Mouse (Mus musculus) heart, embryonic 10.5 days (tissue): ENCODE results near the gene Adck2. TPM values are rescaled to one million over a fixed set of nuclear protein-coding genes. Genes with fewer than 3 reads are reported as not detected.

ENCODE experiments used
- DNase-seq: peaks from one replicate; pipeline ENCODE4 v3.0.0-alpha.2; 2017; ENCODE audit warnings: low spot score
- H3K27ac ChIP-seq: fragments of 300-500 bp; sonication (generic); 2 replicates; pipeline ENCODE4 v1.5.1; 2016; ENCODE audit warnings: mild to moderate bottlenecking
- H3K27me3 ChIP-seq: fragments of 300-500 bp; sonication (generic); 2 replicates; pipeline ENCODE4 v1.6.1; 2016; ENCODE audit warnings: mild to moderate bottlenecking; ENCODE audit not compliant: poor library complexity, insufficient read depth, severe bottlenecking
- H3K36me3 ChIP-seq: fragments of 300-500 bp; sonication (generic); 2 replicates; pipeline ENCODE4 v1.6.1; 2016; ENCODE audit warnings: mild to moderate bottlenecking, moderate library complexity
- H3K4me1 ChIP-seq: fragments of 300-500 bp; sonication (generic); 2 replicates; pipeline ENCODE4 v1.6.1; 2016; ENCODE audit warnings: mild to moderate bottlenecking
- H3K4me3 ChIP-seq: fragments of 300-500 bp; sonication (generic); 2 replicates; pipeline ENCODE4 v1.5.1; 2016; ENCODE audit warnings: mild to moderate bottlenecking, moderate library complexity
- H3K9me3 ChIP-seq: fragments of 300-500 bp; sonication (generic); 2 replicates; pipeline ENCODE4 v1.6.1; 2016; ENCODE audit warnings: mild to moderate bottlenecking, moderate library complexity
- WGBS: fragments of 180-500 bp; shearing (Covaris S2); methylation state at CpG from one replicate; pipeline ENCODE4 v1.1.7; 2016; 5-methylcytosine and 5-hydroxymethylcytosine counted together
- polyA plus RNA-seq: library from polyadenylated mRNA; unstranded; fragments of >200 nt; fragmentation: Nextera tagmentation; extraction: Ambion mirVana; gene quantifications from 2 replicates; pipeline ENCODE4 v1.2.1, GENCODE M21; 2016

The Adck2 gene
- polyA plus RNA-seq, 1 experiment from 2014 or later: 16.5 TPM

- WGBS: 69% methylated on average over 3 of the region's 3 CpGs
Measured at GRCm38 (mm10) chr6:39570426-39570825, 3.2 kb upstream of the Adck2 start.

GRCm38 (mm10) chr6:39574555-39574869 is 839 bp downstream of the Adck2 start:
- Histone ChIP-seq H3K4me1 (peaks cover 15% of the 10 kb centered on the region), H3K27me3 (no peaks in the 10 kb centered on the region), H3K36me3 (peaks cover 6% of the 10 kb centered on the region; the same call in 1 of the 2 replicates), H3K4me3 (peak overlapping the region; percentile 92), H3K9me3 (no peaks in the 10 kb centered on the region), H3K27ac (peak overlapping the region; percentile 92)
- 21% methylated on average over 10 of the region's 10 CpGs for WGBS
- no peak for DNase-seq

More at GRCm38 (mm10) chr6:39570426-39570825, 3.2 kb upstream of the Adck2 start:
- H3K4me3 ChIP-seq: no peak overlapping the region
- no peak for DNase-seq
- H3K36me3 ChIP-seq: no peaks in the 10 kb centered on the region
- H3K27ac ChIP-seq: no peak overlapping the region
- H3K9me3 ChIP-seq: no peaks in the 10 kb centered on the region
- no peaks in the 10 kb centered on the region for H3K27me3 ChIP-seq
- peaks cover 15% of the 10 kb centered on the region for H3K4me1 ChIP-seq

DNA sequence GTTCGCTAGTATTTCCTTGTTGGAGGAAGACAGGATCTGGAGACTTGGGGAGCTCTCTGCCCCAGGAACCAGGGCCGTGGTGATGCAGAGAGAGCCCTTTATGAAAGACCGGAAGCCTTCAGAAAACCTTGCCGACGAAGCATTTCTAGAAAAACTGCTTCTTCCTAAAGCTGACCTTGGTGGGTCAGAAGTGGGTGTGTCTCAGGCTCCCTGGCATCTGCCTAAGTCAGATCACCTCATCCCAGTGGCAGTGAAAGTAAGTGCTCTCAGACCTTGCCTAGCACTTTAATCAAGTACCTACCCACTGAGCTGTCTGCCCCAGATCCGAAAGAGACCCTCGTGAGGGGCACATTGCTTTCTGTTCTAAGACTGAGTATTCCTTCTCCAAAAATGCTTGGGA is 1.3 kb downstream of the Adck2 start:
- Histone ChIP-seq H3K9me3 (no peaks in the 10 kb centered on the region), H3K4me3 (peak overlapping the region; percentile 92), H3K27ac (peak overlapping the region; percentile 92), H3K27me3 (no peaks in the 10 kb centered on the region), H3K4me1 (peaks cover 15% of the 10 kb centered on the region), H3K36me3 (peaks cover 9% of the 10 kb centered on the region; the same call in 1 of the 2 replicates)
- DNase-seq: no peak
- WGBS: 63% methylated on average over 7 of the region's 7 CpGs

DNA sequence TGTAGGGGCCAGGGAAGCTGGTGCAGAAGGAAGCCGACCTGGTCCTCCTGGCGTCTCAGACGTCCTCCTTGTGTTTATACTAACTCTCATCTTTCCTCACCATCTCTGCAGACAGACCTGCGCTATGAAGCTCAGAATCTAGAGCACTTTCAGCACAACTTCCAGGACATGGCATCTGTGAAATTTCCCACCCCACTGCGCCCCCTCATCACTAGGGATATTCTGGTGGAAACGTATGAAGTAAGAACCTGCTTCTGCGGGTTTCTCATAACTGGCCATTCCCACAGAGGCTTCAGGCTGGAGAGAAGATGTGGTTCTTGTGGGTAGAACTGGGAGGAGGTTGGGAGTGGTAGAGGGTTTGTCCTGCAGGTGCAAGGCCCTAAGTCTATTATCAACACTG is 5.9 kb downstream of the Adck2 start:
- H3K9me3 ChIP-seq: no peaks in the 10 kb centered on the region
- H3K4me1 ChIP-seq: peaks cover 6% of the 10 kb centered on the region
- DNase-seq: no peak
- WGBS: 86% methylated on average over 7 of the region's 7 CpGs
- no peak overlapping the region for H3K27ac ChIP-seq
- H3K27me3 ChIP-seq: no peaks in the 10 kb centered on the region
- H3K36me3 ChIP-seq: peaks cover 36% of the 10 kb centered on the region
- no peak overlapping the region for H3K4me3 ChIP-seq

DNA sequence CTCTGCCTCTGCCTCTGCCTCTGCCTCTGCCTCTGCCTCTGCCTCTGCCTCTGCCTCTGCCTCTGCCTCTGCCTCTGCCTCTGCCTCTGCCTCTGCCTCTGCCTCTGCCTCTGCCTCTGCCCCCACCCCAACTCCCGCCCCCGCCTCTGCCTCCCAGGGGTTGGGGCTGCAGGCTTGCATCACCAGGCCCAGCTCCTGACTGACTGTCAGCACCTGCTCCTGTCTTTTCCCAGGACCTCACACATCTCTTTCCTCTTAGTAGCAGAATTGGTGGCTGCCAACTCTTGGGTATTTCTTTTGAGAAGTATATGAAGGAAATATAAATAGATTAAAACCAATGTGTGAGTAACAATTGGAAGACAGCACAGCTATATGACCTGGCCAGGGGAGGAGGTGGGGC is 6.9 kb downstream of the Adck2 start:
- Histone ChIP-seq H3K27ac (peak overlapping the region; percentile 59; the same call in 1 of the 2 replicates), H3K4me3 (no peak overlapping the region), H3K36me3 (peaks cover 40% of the 10 kb centered on the region), H3K4me1 (0 out of 2 replicates have a peak, but pooled peaks cover 4% of the 10 kb centered on the region), H3K9me3 (no peaks in the 10 kb centered on the region), H3K27me3 (no peaks in the 10 kb centered on the region)
- no peak for DNase-seq
- WGBS: 69% methylated on average over 2 of the region's 2 CpGs

DNA sequence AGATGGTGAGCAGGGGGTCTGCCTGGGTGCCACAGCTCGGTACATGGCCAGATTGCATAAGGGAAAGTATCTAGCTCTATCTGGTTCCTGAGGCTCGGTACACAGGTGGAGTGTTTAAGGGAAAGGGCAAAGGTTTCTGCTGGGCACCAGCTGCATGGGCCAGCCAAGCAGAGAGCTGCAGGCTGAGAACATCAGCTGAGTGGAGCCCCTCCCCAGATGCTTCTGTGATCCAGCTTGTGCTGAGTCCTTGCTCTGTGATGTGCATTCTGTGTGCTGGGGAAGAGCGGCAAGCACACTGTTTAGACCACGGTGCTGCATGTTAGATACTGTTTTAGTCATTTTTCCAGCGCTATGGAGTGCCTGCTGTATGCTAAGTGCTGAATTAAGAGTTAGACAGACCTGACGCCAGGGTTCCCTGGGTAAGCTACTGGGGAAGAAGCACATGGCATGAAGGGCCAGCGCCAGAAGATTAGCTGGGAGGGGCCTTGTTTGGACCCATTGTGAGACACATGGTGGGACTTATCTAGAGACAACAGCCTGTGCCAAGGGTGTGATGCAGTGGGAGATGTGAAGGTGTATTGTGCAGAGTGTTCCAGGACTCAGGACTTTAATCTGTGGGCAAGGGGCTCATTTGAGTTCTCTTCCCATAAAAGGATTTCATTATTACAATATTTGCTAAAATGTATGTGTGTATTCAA is 7.6 kb downstream of the Adck2 start:
- peaks cover 47% of the 10 kb centered on the region for H3K36me3 ChIP-seq
- no peak overlapping the region for H3K4me3 ChIP-seq
- H3K27ac ChIP-seq: peak overlapping the region; percentile 59; the same call in 1 of the 2 replicates
- H3K9me3 ChIP-seq: no peaks in the 10 kb centered on the region
- peak; percentile 88 for DNase-seq
- no peaks in the 10 kb centered on the region for H3K27me3 ChIP-seq
- 0 out of 2 replicates have a peak, but pooled peaks cover 6% of the 10 kb centered on the region for H3K4me1 ChIP-seq
- WGBS: 73% methylated on average over 7 of the region's 7 CpGs

DNA sequence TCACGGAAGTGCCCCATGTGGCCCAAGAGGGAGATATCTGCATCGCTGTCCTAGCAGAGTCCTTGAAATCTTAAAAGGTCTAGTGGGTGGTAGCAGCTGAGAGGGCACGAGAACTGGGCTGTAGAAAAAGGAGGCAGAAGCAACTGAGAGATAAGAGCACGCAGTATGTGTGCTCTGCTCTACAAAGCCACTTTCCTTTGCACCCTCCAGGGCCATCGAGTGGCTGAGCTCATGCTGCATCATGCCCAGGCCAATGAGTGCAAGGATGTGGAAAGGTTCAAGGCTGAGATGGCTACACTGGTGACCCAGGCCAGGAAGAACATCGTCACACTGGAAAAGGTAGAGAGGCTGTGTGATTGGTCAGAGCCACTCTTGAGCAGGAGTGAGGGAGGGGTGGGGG is 11.8 kb downstream of the Adck2 start, which contains the start of gene Gm42420:
TSS of gene Gm42420 (plus strand) at position 237 of the 400 bp plus-strand sequence.
- H3K36me3 ChIP-seq: peaks cover 66% of the 10 kb centered on the region
- H3K4me3 ChIP-seq: no peak within 1 kb of the TSS

DNA sequence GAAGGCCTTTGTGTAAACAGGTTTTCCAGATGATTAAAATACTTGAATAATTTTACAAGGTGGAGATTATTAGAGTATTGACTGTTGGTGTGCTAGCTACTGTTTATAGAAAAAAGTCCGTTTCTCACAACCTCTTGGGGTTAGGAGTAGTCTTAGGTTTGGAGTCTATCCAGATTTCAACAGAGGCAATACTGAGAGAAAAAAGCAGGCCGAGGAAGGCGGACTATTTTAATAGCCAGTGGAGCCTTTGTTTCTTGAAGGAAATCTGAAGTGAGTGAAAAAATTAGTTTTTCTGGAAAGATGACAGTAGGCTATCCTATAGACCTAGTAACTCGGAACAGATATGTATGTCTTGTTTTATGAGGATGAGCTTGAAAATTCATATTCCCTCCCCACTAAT is 17.8 kb downstream of the Adck2 start:
- no peak for DNase-seq
- no peaks in the 10 kb centered on the region for H3K9me3 ChIP-seq
- H3K27me3 ChIP-seq: no peaks in the 10 kb centered on the region
- H3K36me3 ChIP-seq: peaks cover 38% of the 10 kb centered on the region
- 0 out of 2 replicates have a peak overlapping the region, but pooled peaks have one; percentile 81 for H3K4me3 ChIP-seq
- peaks cover 8% of the 10 kb centered on the region for H3K4me1 ChIP-seq
- H3K27ac ChIP-seq: 0 out of 2 replicates have a peak overlapping the region, but pooled peaks have one; percentile 98
- WGBS: 93% methylated on average over 4 of the region's 4 CpGs

More for the DNA sequence above, 11.8 kb downstream of the Adck2 start, which contains the start of gene Gm42420:
- no peaks in the 10 kb centered on the region for H3K27me3 ChIP-seq
- no peak within 1 kb of the TSS for H3K27ac ChIP-seq
- 0 out of 2 replicates have a peak, but pooled peaks cover 6% of the 10 kb centered on the region for H3K4me1 ChIP-seq
- WGBS: 76% methylated on average over 6 of the region's 6 CpGs
- DNase-seq: no peak
- no peaks in the 10 kb centered on the region for H3K9me3 ChIP-seq

- Histone ChIP-seq H3K27me3 (no peaks in the 10 kb centered on the region), H3K4me3 (peak within 1 kb of the TSS; percentile 81), H3K27ac (peak within 1 kb of the TSS; percentile 98), H3K36me3 (peaks cover 39% of the 10 kb centered on the region), H3K4me1 (peaks cover 8% of the 10 kb centered on the region), H3K9me3 (no peaks in the 10 kb centered on the region)
- WGBS: under 1% methylated on average over 56 of the region's 56 CpGs
- peak; percentile 98 for DNase-seq
Measured at GRCm38 (mm10) chr6:39592401-39593214, 18.9 kb downstream of the Adck2 start, which contains the start of gene Ndufb2. Ndufb2 (plus strand) TSS chr6:39592574.

GRCm38 (mm10) chr6:39600851-39601250 is 27.2 kb downstream of the Adck2 start:
- Histone ChIP-seq H3K9me3 (no peaks in the 10 kb centered on the region), H3K27ac (no peak overlapping the region), H3K27me3 (no peaks in the 10 kb centered on the region), H3K36me3 (peaks cover 66% of the 10 kb centered on the region), H3K4me1 (no peaks in the 10 kb centered on the region), H3K4me3 (no peak overlapping the region)
- DNase-seq: no peak
- WGBS: 95% methylated on average over 3 of the region's 3 CpGs

DNA sequence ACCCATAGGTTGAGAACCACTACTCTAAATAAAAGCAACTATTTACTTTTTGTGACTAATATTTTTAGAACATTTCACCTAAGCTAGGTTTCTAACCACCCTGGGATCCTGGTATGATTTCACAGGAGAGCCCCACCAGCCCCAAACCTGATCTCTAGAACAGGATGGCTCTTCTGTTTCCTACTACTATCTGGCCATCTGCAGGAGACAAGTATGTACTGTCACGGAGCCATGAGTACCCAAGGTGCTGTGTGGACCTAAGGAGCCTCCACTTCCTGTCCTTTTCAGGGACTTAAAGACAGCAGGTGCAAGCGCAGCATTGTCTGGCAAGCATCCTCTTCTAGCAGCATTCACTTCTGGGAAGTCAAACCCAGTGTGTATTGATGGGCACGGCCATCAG is 28.2 kb downstream of the Adck2 start:
- Histone ChIP-seq H3K27ac (no peak overlapping the region), H3K27me3 (no peaks in the 10 kb centered on the region), H3K9me3 (no peaks in the 10 kb centered on the region), H3K36me3 (peaks cover 57% of the 10 kb centered on the region), H3K4me1 (peaks cover 6% of the 10 kb centered on the region; the same call in 1 of the 2 replicates), H3K4me3 (no peak overlapping the region)
- no peak for DNase-seq
- 83% methylated on average over 3 of the region's 3 CpGs for WGBS

DNA sequence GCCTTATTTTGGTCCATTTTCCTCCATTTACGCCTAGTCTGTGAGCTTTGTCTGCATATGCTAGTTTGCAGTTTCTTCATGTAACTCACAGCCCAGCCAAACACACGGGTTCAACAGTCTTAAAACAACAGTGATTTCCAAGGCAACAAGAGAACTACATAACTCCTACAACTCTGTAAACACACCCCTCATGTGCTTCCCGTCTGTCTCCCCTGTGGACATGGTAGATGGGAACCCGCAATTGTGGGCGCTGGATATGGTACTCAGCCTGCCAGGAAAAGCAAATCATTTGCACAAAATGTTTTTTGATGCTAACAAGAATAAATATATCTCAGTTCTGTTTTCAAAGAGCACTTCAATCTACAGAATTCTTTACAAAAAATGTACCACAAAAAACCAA is 30.9 kb downstream of the Adck2 start:
- peaks cover 36% of the 10 kb centered on the region for H3K36me3 ChIP-seq

DNA sequence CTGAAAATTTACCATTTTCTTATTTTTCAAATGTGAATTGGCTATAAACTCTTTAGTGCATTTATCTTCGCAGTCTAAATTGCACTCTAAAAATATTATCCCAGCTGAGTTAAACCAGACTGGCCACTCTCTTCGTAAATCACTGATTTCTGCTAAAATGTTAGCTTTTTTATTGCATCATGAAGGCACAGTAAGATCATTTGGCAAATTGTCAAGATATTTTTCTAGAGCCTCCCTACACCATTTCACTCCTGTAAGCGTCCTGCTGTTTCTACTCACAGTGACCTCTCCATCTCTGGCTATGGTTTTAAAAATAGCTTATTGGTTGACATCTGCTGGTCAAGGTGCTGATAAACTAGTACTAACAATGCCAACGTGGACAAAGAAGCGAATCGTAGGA is 32.4 kb downstream of the Adck2 start:
- no peaks in the 10 kb centered on the region for H3K27me3 ChIP-seq
- 55% methylated on average over 6 of the region's 6 CpGs for WGBS
- H3K9me3 ChIP-seq: no peaks in the 10 kb centered on the region
- peaks cover 25% of the 10 kb centered on the region; the same call in 1 of the 2 replicates for H3K36me3 ChIP-seq
- H3K4me1 ChIP-seq: peaks cover 6% of the 10 kb centered on the region; the same call in 1 of the 2 replicates
- no peak overlapping the region for H3K27ac ChIP-seq
- H3K4me3 ChIP-seq: no peak overlapping the region
- DNase-seq: no peak

More for the DNA sequence above, 30.9 kb downstream of the Adck2 start:
- Histone ChIP-seq H3K4me1 (peaks cover 6% of the 10 kb centered on the region; the same call in 1 of the 2 replicates), H3K4me3 (no peak overlapping the region), H3K9me3 (no peaks in the 10 kb centered on the region), H3K27me3 (no peaks in the 10 kb centered on the region), H3K27ac (no peak overlapping the region)
- no peak for DNase-seq
- 80% methylated on average over 5 of the region's 5 CpGs for WGBS
